Mouse (Mus musculus) forebrain, embryonic 12.5 days (tissue): ENCODE measurements at regions not wholly inside any gene's neighbourhood (a gene's known extent, or its start where the extent isn't known, plus 50 kb on each side); places are given as distances from the start of the nearest gene placed in this dataset.
A peak's percentile ranks its signal among the peaks of the same experiment; 100 is the strongest.

Experiments used
- ATAC-seq: fragments of 200-750 bp; cut with Nextera tagmentation; 2 replicates; pipeline ENCODE4 v1.8.0; 2017; ENCODE audit warnings: moderate TSS enrichment; ENCODE audit not compliant: low FRiP score
- H3K27ac ChIP-seq: fragments of 300-500 bp; sonication (generic); 2 replicates; pipeline ENCODE4 v1.5.1; 2016; ENCODE audit warnings: mild to moderate bottlenecking
- H3K27me3 ChIP-seq: fragments of 300-500 bp; sonication (generic); 2 replicates; pipeline ENCODE4 v1.6.1; 2016; ENCODE audit warnings: mild to moderate bottlenecking
- H3K36me3 ChIP-seq: fragments of 300-500 bp; sonication (generic); replicated peaks from 2 replicates; pipeline ENCODE4 v1.6.1; 2016; ENCODE audit warnings: mild to moderate bottlenecking
- H3K4me1 ChIP-seq: fragments of 300-500 bp; sonication (generic); 2 replicates; pipeline ENCODE4 v1.6.1; 2016
- H3K4me2 ChIP-seq: fragments of 300-500 bp; sonication (generic); 2 replicates; pipeline ENCODE4 v1.6.1; 2016; ENCODE audit warnings: mild to moderate bottlenecking, moderate library complexity
- H3K4me3 ChIP-seq: fragments of 300-500 bp; sonication (generic); replicated peaks from 2 replicates; pipeline ENCODE4 v1.5.1; 2016; ENCODE audit warnings: mild to moderate bottlenecking
- H3K9ac ChIP-seq: fragments of 300-500 bp; sonication (generic); 2 replicates; pipeline ENCODE4 v1.6.1; 2016; ENCODE audit warnings: mild to moderate bottlenecking
- H3K9me3 ChIP-seq: fragments of 300-500 bp; sonication (generic); 2 replicates; pipeline ENCODE4 v1.6.1; 2016
- WGBS: fragments of 180-500 bp; shearing (Covaris S2); methylation state at CpG from one replicate; pipeline ENCODE4 v1.1.7; 2016; 5-methylcytosine and 5-hydroxymethylcytosine counted together

DNA sequence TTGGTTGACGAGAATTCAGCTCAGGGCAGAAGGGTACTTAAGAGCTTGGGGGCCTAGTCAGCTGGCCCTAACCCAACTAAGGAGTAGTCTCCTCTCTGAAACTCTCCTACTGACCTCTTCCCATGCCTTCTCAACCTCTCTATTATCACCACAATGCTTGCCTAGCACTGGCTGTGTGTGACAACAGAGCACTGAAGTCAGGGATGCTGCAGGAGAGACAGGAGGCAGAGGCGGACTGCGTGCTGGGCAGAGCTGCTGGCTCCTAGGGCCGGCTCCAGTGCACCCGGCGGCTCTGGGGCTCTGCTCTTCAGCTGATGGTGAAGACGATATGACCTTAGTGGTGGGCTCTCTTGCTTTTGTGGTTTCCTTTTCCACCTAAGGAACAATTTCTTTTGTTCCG is 72.6 kb downstream of the Zfp36l2 start:
- H3K36me3 ChIP-seq = no peaks in the 10 kb centered on the region
- H3K4me2 ChIP-seq = no peak overlapping the region
- no peak overlapping the region for H3K9ac ChIP-seq
- ATAC-seq = no peak
- H3K27ac ChIP-seq = no peak overlapping the region
- H3K9me3 ChIP-seq = no peaks in the 10 kb centered on the region
- no peaks in the 10 kb centered on the region for H3K27me3 ChIP-seq
- H3K4me1 ChIP-seq = peaks cover 6% of the 10 kb centered on the region
- WGBS = 66% methylated on average over 8 of the region's 8 CpGs
- H3K4me3 ChIP-seq = no peak overlapping the region

DNA sequence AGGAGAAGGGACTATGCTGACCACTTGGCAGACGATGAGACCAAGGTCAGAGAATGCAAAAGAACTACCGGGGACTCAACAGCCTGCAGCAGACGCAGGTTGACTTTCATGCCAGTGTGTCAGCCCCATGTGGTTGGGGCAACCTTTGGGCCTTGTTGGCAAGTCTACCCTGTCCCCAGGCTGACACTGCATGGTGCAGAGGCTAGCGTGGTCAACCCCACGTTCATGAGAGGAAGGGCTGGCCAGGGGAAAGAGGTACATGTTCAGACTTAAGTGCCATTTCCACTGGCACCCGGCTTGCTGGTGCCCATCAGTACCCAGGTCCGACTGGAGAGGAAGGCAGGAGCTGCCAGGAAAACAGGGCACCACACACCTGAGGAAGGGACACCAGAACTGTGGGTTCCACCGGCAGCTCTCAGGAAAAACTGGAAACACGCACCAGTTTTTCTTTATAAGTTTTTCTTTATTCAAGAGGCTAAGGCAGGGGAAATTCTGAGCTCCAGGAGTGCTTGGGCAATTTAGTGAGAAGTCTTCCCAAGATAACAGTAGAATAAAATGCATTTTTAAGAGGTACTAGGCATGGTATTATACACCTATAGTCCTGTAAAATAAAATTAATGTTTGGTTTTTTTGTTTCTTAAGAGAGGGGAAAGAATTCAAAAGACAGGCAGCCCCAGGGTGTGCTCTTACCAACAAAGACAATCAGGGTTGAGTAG is 73.3 kb downstream of the Zfp36l2 start:
- 69% methylated on average over 9 of the region's 9 CpGs for WGBS
- ATAC-seq = no peak

DNA sequence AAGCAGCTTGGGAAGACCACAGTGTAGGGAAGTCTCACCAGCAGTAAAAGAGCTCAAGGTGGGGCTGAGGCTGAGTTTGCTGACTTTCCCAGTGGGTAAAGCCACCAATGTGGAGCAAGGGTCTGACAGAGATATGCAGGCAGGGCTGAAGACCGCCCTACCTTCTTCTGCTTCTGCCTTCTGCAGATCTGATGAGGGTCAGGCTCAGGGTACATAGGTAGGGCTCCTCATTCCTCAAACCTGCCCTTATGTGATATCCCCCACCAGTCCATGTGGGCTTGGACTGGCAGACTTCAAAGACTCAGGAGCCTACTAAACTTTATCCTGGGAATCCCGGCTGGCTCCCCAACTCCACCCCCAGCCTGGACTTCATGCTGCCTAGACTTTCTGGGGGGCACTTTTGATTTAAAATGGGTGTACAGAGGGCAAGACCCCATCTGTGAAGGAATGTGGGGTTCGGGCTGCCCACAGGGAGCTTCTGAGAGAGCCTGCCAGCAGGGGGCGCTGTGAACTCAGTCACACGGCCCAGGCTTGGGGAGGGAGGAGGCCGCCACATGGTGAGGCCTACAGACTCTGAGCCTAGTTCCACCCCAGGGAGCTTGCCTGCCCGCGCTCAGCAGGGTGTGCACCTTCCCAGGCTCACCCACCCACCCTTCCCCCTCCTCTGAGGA is 74.0 kb downstream of the Zfp36l2 start:
- Histone ChIP-seq H3K4me2 (no peak overlapping the region), H3K9ac (no peak overlapping the region), H3K27me3 (no peaks in the 10 kb centered on the region), H3K27ac (no peak overlapping the region), H3K9me3 (no peaks in the 10 kb centered on the region), H3K4me1 (peaks cover 6% of the 10 kb centered on the region), H3K4me3 (no peak overlapping the region), H3K36me3 (no peaks in the 10 kb centered on the region)
- ATAC-seq = peak; percentile 71
- WGBS = 20% methylated on average over 6 of the region's 8 CpGs

More for the DNA sequence above, 73.3 kb downstream of the Zfp36l2 start:
- Histone ChIP-seq H3K4me1 (peaks cover 6% of the 10 kb centered on the region), H3K4me3 (no peak overlapping the region), H3K9me3 (no peaks in the 10 kb centered on the region), H3K9ac (no peak overlapping the region), H3K36me3 (no peaks in the 10 kb centered on the region), H3K27ac (no peak overlapping the region), H3K27me3 (no peaks in the 10 kb centered on the region), H3K4me2 (no peak overlapping the region)

GRCm38 (mm10) chr17:84112411-84113031 is 75.2 kb downstream of the Zfp36l2 start:
- ATAC-seq = no peak
- no peaks in the 10 kb centered on the region for H3K9me3 ChIP-seq
- peaks cover 6% of the 10 kb centered on the region for H3K4me1 ChIP-seq
- no peak overlapping the region for H3K4me2 ChIP-seq
- WGBS = 56% methylated on average over 6 of the region's 6 CpGs
- 0 out of 2 replicates have a peak overlapping the region, but pooled peaks have one; percentile 25 for H3K27ac ChIP-seq
- no peak overlapping the region for H3K4me3 ChIP-seq
- no peaks in the 10 kb centered on the region for H3K36me3 ChIP-seq
- no peak overlapping the region for H3K9ac ChIP-seq
- H3K27me3 ChIP-seq = no peaks in the 10 kb centered on the region

GRCm38 (mm10) chr17:84111787-84112370 is 75.9 kb downstream of the Zfp36l2 start:
- Histone ChIP-seq H3K4me3 (no peak overlapping the region), H3K9me3 (no peaks in the 10 kb centered on the region), H3K4me2 (no peak overlapping the region), H3K9ac (no peak overlapping the region), H3K27me3 (no peaks in the 10 kb centered on the region), H3K4me1 (peaks cover 6% of the 10 kb centered on the region), H3K27ac (no peak overlapping the region), H3K36me3 (no peaks in the 10 kb centered on the region)
- WGBS = 76% methylated on average over 10 of the region's 10 CpGs
- no peak for ATAC-seq

DNA sequence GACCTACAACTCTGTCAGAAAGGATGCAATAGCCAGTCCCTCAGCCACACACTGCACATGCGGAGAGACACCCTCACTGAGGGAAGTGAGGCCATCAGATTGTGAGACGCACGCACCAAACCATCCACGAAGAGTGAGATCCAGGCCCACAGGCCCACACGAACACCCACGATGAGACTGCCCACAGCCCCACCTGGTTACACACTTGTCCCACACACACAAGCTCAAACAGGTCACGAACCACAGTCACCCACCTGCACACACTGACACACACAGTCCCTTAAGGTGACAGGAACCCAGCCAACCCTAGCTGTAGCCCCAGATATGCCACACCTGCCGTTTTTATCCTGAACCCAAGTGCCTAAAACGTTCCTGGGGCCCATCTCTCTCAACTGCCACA is 76.8 kb downstream of the Zfp36l2 start:
- H3K4me3 ChIP-seq = no peak overlapping the region
- H3K4me1 ChIP-seq = peaks cover 6% of the 10 kb centered on the region
- no peak for ATAC-seq
- no peak overlapping the region for H3K27ac ChIP-seq
- 86% methylated on average over 9 of the region's 9 CpGs for WGBS
- H3K36me3 ChIP-seq = no peaks in the 10 kb centered on the region
- no peak overlapping the region for H3K4me2 ChIP-seq
- H3K9ac ChIP-seq = no peak overlapping the region
- H3K27me3 ChIP-seq = no peaks in the 10 kb centered on the region
- H3K9me3 ChIP-seq = no peaks in the 10 kb centered on the region

DNA sequence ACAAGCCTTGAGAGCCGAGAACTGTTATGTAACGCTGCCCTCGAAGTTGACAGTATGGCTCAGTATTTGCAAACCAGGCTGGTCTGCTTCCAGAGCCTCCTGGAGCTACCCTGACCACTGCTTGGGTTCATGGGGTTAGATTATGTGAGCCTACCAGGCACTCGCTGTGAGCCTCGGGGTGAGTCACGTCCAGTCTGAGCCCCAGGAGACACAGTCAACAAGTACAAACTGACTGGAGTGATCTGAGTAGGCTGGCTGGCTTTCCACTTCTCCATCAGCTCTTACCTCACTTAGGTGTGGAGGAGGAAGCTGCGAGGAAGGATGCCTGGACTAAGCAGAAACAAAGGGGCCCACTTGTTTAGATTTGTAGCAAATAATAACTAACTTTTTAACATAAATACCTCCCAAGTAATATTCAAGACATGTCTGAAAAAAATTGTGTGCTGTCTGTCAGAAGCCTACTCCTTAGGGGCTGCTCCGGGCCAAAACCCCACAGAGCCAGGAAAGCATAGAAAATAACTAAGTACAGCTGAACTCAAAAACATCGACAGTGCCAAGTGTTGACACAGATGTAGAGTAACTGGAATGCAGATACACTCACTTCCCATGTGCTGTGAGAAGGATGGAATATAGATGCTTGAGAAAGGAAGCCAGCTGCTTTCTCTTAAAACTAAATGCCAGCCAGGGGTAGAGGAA is 77.6 kb downstream of the Zfp36l2 start:
- H3K4me3 ChIP-seq = no peak overlapping the region
- no peak overlapping the region for H3K4me2 ChIP-seq
- H3K27ac ChIP-seq = no peak overlapping the region
- H3K9me3 ChIP-seq = no peaks in the 10 kb centered on the region
- no peaks in the 10 kb centered on the region for H3K27me3 ChIP-seq
- peaks cover 6% of the 10 kb centered on the region; the same call in 1 of the 2 replicates for H3K4me1 ChIP-seq
- no peaks in the 10 kb centered on the region for H3K36me3 ChIP-seq
- no peak overlapping the region for H3K9ac ChIP-seq
- WGBS = 80% methylated on average over 9 of the region's 9 CpGs
- ATAC-seq = no peak

DNA sequence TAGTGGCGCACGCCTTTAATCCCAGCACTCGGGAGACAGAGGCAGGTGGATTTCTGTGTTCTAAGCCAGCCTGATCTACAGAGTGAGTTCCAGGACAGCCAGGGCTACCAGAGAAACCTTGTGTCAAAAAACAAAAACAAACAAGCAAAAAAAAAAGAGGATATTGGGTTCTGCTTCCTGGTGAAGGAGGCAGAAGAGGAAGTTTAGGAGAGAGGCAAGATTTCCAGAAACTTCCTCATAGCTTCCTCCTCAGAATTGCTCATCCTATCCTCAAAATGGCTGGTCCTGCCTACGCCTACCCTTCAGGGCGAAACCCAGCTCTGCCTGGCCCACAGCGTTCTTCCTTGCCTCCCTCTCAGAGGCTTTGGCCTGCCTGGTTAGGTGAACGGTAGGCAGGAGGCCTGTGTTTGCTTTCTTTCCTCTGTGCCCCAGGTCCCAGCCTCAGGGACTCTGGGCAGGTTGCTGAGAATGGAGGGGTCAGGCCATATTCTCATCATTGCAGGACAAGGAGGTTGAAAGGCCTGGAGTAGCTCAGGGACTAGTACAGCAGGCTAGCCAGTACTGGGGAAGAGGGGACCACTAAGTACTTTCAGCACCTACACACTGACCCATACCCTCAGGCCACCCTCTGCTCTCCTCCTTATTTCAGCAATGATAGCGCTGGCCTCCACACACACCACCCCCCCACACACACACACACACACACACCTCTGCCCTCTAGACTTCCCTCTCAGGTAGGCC is 79.6 kb downstream of the Zfp36l2 start:
- no peaks in the 10 kb centered on the region for H3K27me3 ChIP-seq
- no peak for ATAC-seq
- H3K4me2 ChIP-seq = no peak overlapping the region
- no peaks in the 10 kb centered on the region for H3K9me3 ChIP-seq
- no peak overlapping the region for H3K9ac ChIP-seq
- 81% methylated on average over 8 of the region's 8 CpGs for WGBS
- H3K27ac ChIP-seq = no peak overlapping the region
- H3K4me3 ChIP-seq = no peak overlapping the region
- peaks cover 6% of the 10 kb centered on the region; the same call in 1 of the 2 replicates for H3K4me1 ChIP-seq
- no peaks in the 10 kb centered on the region for H3K36me3 ChIP-seq

DNA sequence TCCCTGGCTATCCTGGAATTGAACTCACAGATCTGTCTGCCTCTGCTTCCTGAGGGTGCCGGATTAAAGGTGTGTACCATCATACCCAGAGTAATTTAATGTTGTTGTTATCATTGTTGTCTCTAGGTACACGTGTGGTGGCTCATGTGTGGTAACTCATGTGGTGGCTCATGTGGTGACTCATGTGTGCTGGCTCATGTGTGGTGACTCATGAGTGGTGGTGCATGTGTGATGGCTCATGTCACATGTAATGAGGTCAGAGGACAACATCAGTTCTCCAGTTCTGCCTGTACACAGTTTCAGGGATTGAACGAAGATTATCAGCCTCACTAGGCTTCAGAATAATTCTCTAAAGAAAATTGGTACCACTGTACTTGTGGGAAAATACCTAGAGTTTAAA is 80.2 kb downstream of the Zfp36l2 start:
- Histone ChIP-seq H3K27me3 (no peaks in the 10 kb centered on the region), H3K36me3 (no peaks in the 10 kb centered on the region), H3K4me1 (peaks cover 4% of the 10 kb centered on the region; the same call in 1 of the 2 replicates), H3K27ac (no peak overlapping the region), H3K9me3 (no peaks in the 10 kb centered on the region), H3K4me2 (no peak overlapping the region), H3K9ac (no peak overlapping the region), H3K4me3 (no peak overlapping the region)
- 92% methylated on average over 3 of the region's 3 CpGs for WGBS
- no peak for ATAC-seq

- Histone ChIP-seq H3K27ac (no peak overlapping the region), H3K27me3 (no peaks in the 10 kb centered on the region), H3K36me3 (no peaks in the 10 kb centered on the region), H3K9ac (no peak overlapping the region), H3K4me1 (peaks cover 14% of the 10 kb centered on the region), H3K4me3 (no peak overlapping the region), H3K4me2 (no peak overlapping the region), H3K9me3 (no peaks in the 10 kb centered on the region)
- WGBS = 89% methylated on average over 7 of the region's 7 CpGs
- no peak for ATAC-seq
Observed at GRCm38 (mm10) chr17:84104242-84104641, 83.5 kb downstream of the Zfp36l2 start.

GRCm38 (mm10) chr17:84103344-84103743 is 84.4 kb downstream of the Zfp36l2 start:
- 78% methylated on average over 7 of the region's 7 CpGs for WGBS
- peaks cover 17% of the 10 kb centered on the region for H3K4me1 ChIP-seq

More at GRCm38 (mm10) chr17:84103344-84103743, 84.4 kb downstream of the Zfp36l2 start:
- H3K27me3 ChIP-seq = no peaks in the 10 kb centered on the region
- no peak for ATAC-seq
- H3K9ac ChIP-seq = no peak overlapping the region
- H3K27ac ChIP-seq = no peak overlapping the region
- no peaks in the 10 kb centered on the region for H3K9me3 ChIP-seq
- no peak overlapping the region for H3K4me2 ChIP-seq
- no peak overlapping the region for H3K4me3 ChIP-seq
- H3K36me3 ChIP-seq = no peaks in the 10 kb centered on the region
